Mouse (Mus musculus) limb, embryonic 10.5 days (tissue): ENCODE measurements around the gene Capn15. TPM values are rescaled to one million over a fixed set of nuclear protein-coding genes. Genes with fewer than 3 reads are reported as not detected.

Source experiments
- DNase-seq: peaks from one replicate; pipeline ENCODE4 v3.0.0-alpha.2; 2017; ENCODE audit warnings: low spot score
- H3K27ac ChIP-seq: fragments of 300-500 bp; sonication (generic); 2 replicates; pipeline ENCODE4 v1.5.1; 2016; ENCODE audit warnings: mild to moderate bottlenecking
- H3K27me3 ChIP-seq: fragments of 300-500 bp; sonication (generic); 2 replicates; pipeline ENCODE4 v1.6.1; 2016; ENCODE audit warnings: low read depth, mild to moderate bottlenecking; ENCODE audit not compliant: poor library complexity, severe bottlenecking
- H3K36me3 ChIP-seq: fragments of 300-500 bp; sonication (generic); 2 replicates; pipeline ENCODE4 v1.6.1; 2016; ENCODE audit warnings: mild to moderate bottlenecking, moderate library complexity
- H3K4me1 ChIP-seq: fragments of 300-500 bp; sonication (generic); 2 replicates; pipeline ENCODE4 v1.6.1; 2016
- H3K4me3 ChIP-seq: fragments of 300-500 bp; sonication (generic); 2 replicates; pipeline ENCODE4 v1.5.1; 2016; ENCODE audit warnings: mild to moderate bottlenecking, moderate library complexity
- H3K9me3 ChIP-seq: fragments of 300-500 bp; sonication (generic); replicated peaks from 2 replicates; pipeline ENCODE4 v1.6.1; 2016; ENCODE audit warnings: mild to moderate bottlenecking
- WGBS: fragments of 180-500 bp; shearing (Covaris S2); methylation state at CpG from one replicate; pipeline ENCODE4 v1.1.7; 2016; 5-methylcytosine and 5-hydroxymethylcytosine counted together
- polyA plus RNA-seq: library from polyadenylated mRNA; unstranded; fragments of >200 nt; fragmentation: Nextera tagmentation; extraction: Ambion mirVana; gene quantifications from 2 replicates; pipeline ENCODE4 v1.2.1, GENCODE M21; 2016

Gene Capn15
- polyA plus RNA-seq, result 38.7 and 38.9 TPM in 2 replicates

- Histone ChIP-seq H3K9me3 (no peaks in the 10 kb centered on the region), H3K27me3 (no peaks in the 10 kb centered on the region), H3K4me3 (peak within 1 kb of the TSS; percentile 94), H3K4me1 (peaks cover 25% of the 10 kb centered on the region), H3K27ac (peak within 1 kb of the TSS; percentile 94), H3K36me3 (peaks cover 41% of the 10 kb centered on the region)
- DNase-seq, result peak; percentile 93
- under 1% methylated on average over 91 of the region's 91 CpGs for WGBS
Observed at GRCm38 (mm10) chr17:25985306-25986294, at the start of gene Capn15. TSS of gene Capn15 (minus strand) at chr17:25985796.

GRCm38 (mm10) chr17:26032037-26032436, 46.4 kb upstream of the Capn15 start:
- no peak for DNase-seq
- H3K27me3 ChIP-seq, result no peaks in the 10 kb centered on the region
- no peaks in the 10 kb centered on the region for H3K4me1 ChIP-seq
- no peaks in the 10 kb centered on the region for H3K9me3 ChIP-seq
- no peak overlapping the region for H3K27ac ChIP-seq
- no peak overlapping the region for H3K4me3 ChIP-seq
- WGBS, result 83% methylated on average over 6 of the region's 6 CpGs
- peaks cover 64% of the 10 kb centered on the region for H3K36me3 ChIP-seq

- DNase-seq, result no peak
- Histone ChIP-seq H3K27me3 (no peaks in the 10 kb centered on the region), H3K4me1 (no peaks in the 10 kb centered on the region), H3K9me3 (no peaks in the 10 kb centered on the region), H3K4me3 (no peak overlapping the region), H3K27ac (no peak overlapping the region), H3K36me3 (peaks cover 63% of the 10 kb centered on the region)
- WGBS, result 95% methylated on average over 5 of the region's 5 CpGs
Observed at GRCm38 (mm10) chr17:26031583-26031982, 46.0 kb upstream of the Capn15 start.

- Histone ChIP-seq H3K4me3 (no peak overlapping the region), H3K36me3 (peaks cover 56% of the 10 kb centered on the region), H3K4me1 (no peaks in the 10 kb centered on the region), H3K27ac (no peak overlapping the region), H3K27me3 (no peaks in the 10 kb centered on the region), H3K9me3 (no peaks in the 10 kb centered on the region)
- DNase-seq, result no peak
- WGBS, result 87% methylated on average over 4 of the region's 4 CpGs
Observed at GRCm38 (mm10) chr17:26028261-26028660, 42.7 kb upstream of the Capn15 start.

DNA sequence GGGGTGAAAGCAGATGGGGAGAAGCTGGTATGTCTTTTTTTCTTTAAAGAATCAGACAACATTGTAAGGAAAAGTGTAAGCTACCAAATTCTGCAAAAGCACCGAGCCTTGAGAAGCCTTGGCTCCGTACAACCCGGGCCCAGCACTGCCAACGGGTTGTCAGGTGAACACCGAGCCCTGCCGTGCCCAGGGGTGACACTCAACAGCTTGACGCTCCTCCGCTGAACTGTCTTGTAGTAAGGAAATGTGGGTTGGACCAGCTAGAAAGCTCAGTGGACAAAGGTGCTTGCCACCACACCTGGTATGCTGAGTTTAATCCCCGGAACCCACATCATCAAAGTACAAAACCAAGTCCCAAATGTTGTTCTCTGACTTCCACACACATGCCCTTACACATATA, 39.1 kb upstream of the Capn15 start:
- WGBS, result 96% methylated on average over 9 of the region's 9 CpGs
- no peak overlapping the region for H3K4me3 ChIP-seq
- H3K9me3 ChIP-seq, result no peaks in the 10 kb centered on the region
- no peak overlapping the region for H3K27ac ChIP-seq
- no peak for DNase-seq
- no peaks in the 10 kb centered on the region for H3K27me3 ChIP-seq
- H3K36me3 ChIP-seq, result peaks cover 55% of the 10 kb centered on the region
- 0 out of 2 replicates have a peak, but pooled peaks cover 2% of the 10 kb centered on the region for H3K4me1 ChIP-seq

GRCm38 (mm10) chr17:26023966-26024365, 38.4 kb upstream of the Capn15 start:
- Histone ChIP-seq H3K4me3 (no peak overlapping the region), H3K9me3 (no peaks in the 10 kb centered on the region), H3K4me1 (0 out of 2 replicates have a peak, but pooled peaks cover 2% of the 10 kb centered on the region), H3K36me3 (peaks cover 53% of the 10 kb centered on the region), H3K27me3 (no peaks in the 10 kb centered on the region), H3K27ac (no peak overlapping the region)
- DNase-seq, result no peak
- WGBS, result 94% methylated on average over 8 of the region's 8 CpGs

GRCm38 (mm10) chr17:26023181-26023580, 37.6 kb upstream of the Capn15 start:
- no peak overlapping the region for H3K27ac ChIP-seq
- H3K36me3 ChIP-seq, result peaks cover 60% of the 10 kb centered on the region
- no peak overlapping the region for H3K4me3 ChIP-seq
- 95% methylated on average over 5 of the region's 5 CpGs for WGBS
- no peak for DNase-seq
- H3K4me1 ChIP-seq, result 0 out of 2 replicates have a peak, but pooled peaks cover 2% of the 10 kb centered on the region
- H3K9me3 ChIP-seq, result no peaks in the 10 kb centered on the region
- no peaks in the 10 kb centered on the region for H3K27me3 ChIP-seq

DNA sequence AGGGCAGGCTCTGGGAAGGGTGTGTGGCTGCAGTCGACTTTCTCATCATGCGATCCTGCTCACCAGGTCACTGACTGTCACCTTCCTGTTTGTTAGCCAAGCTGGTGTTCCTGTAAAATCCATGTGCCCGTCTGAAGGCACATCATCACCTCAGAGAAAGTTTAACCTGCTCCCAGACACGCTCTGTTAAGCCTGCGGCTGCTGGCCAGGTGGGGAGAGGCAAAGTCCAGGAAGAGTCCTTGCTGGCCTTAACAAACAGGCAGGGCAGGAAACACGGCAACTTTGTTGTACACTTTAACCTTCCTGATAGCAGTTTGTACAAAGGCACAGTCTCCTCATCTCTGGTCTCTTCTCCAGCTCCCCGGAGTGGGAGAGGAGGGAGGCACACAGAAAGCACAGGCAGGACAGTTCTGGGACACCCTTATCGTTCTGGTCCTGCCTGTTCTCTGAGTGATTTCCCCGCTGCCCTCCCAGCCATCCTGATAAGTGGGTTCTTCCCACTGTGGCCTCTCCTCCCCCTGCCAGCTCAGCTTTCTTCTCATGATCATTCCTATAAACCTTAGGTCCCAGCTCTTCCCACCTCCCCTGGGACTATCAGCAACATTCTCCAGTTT, 36.2 kb upstream of the Capn15 start:
- no peaks in the 10 kb centered on the region for H3K9me3 ChIP-seq
- no peak for DNase-seq
- WGBS, result 74% methylated on average over 9 of the region's 9 CpGs
- H3K36me3 ChIP-seq, result peaks cover 56% of the 10 kb centered on the region
- no peak overlapping the region for H3K4me3 ChIP-seq
- no peak overlapping the region for H3K27ac ChIP-seq
- H3K27me3 ChIP-seq, result no peaks in the 10 kb centered on the region
- H3K4me1 ChIP-seq, result 0 out of 2 replicates have a peak, but pooled peaks cover 2% of the 10 kb centered on the region

DNA sequence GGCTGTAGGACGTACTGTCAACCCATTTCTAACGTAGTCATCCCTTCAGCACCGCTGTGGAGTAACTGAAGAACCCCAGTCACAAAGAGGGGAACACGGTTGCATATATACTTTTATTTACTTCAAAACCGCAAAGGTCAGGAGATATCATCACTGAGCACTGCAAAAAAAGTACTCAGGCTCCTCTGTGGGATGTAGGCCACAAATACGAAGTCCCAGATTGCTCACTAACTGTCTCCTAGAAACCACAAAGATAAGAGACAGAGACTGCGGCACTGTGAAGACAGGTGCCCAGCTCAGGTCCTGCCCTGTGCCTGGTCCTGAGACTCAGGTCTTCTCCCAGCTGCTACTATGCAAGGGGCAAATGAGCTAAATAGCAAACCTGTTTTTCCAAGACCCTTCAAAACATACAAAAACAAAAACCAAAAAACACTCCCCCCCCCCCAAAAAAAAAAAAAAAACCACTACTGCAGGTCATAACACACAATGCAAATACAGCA, 35.3 kb upstream of the Capn15 start:
- Histone ChIP-seq H3K27me3 (no peaks in the 10 kb centered on the region), H3K4me3 (no peak overlapping the region), H3K4me1 (0 out of 2 replicates have a peak, but pooled peaks cover 2% of the 10 kb centered on the region), H3K36me3 (peaks cover 54% of the 10 kb centered on the region), H3K9me3 (no peaks in the 10 kb centered on the region), H3K27ac (no peak overlapping the region)
- 94% methylated on average over 7 of the region's 7 CpGs for WGBS
- DNase-seq, result no peak

DNA sequence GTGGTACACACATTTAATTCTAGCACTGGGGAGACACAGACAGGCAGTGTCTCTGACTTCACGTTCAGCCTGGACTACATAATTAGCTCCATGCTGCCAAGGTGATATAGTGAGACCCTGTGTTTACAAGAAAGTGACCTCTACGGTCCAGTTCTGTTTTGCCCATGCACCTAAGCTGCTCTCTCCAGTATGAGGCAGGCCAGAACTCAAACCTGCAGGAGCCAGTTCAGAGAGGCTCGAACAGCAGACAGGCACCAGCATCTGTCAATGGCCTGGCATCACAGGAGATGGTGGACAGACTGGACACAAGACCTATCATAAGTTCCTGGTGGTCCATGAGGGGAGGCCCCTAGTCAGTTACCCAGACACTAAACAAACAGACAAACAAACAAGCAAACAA, 32.8 kb upstream of the Capn15 start:
- H3K4me3 ChIP-seq, result no peak overlapping the region
- no peaks in the 10 kb centered on the region for H3K9me3 ChIP-seq
- H3K4me1 ChIP-seq, result 0 out of 2 replicates have a peak, but pooled peaks cover 2% of the 10 kb centered on the region
- 68% methylated on average over 3 of the region's 3 CpGs for WGBS
- no peak overlapping the region for H3K27ac ChIP-seq
- DNase-seq, result no peak
- H3K36me3 ChIP-seq, result peaks cover 60% of the 10 kb centered on the region
- no peaks in the 10 kb centered on the region for H3K27me3 ChIP-seq

- Histone ChIP-seq H3K27ac (no peak overlapping the region), H3K36me3 (peaks cover 58% of the 10 kb centered on the region), H3K4me3 (no peak overlapping the region), H3K4me1 (0 out of 2 replicates have a peak, but pooled peaks cover 2% of the 10 kb centered on the region), H3K9me3 (no peaks in the 10 kb centered on the region), H3K27me3 (no peaks in the 10 kb centered on the region)
- no peak for DNase-seq
- WGBS, result 89% methylated on average over 5 of the region's 5 CpGs
Observed at GRCm38 (mm10) chr17:26017949-26018348, 32.4 kb upstream of the Capn15 start.

DNA sequence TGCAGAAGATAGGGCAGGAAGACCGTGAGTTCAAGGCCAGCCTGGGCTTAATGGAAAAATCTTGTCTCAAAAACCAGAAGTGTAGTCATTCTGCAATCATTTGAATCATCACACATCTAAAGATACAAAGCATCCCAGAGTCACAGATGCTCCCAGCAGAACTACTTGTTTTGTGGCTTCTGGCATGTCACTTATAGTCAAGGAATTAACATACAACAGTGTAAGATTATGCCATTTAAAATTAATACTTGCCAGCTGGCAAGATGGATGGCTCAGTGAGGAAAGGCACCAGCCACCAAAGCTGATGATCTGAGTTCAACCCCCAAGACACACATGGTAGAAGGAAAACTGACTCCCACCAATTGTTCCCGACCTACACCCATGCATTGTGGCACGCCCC, 31.4 kb upstream of the Capn15 start:
- no peak for DNase-seq
- Histone ChIP-seq H3K4me3 (no peak overlapping the region), H3K27me3 (no peaks in the 10 kb centered on the region), H3K36me3 (peaks cover 58% of the 10 kb centered on the region), H3K4me1 (peaks cover 4% of the 10 kb centered on the region), H3K27ac (no peak overlapping the region), H3K9me3 (no peaks in the 10 kb centered on the region)
- 91% methylated on average over 3 of the region's 3 CpGs for WGBS

DNA sequence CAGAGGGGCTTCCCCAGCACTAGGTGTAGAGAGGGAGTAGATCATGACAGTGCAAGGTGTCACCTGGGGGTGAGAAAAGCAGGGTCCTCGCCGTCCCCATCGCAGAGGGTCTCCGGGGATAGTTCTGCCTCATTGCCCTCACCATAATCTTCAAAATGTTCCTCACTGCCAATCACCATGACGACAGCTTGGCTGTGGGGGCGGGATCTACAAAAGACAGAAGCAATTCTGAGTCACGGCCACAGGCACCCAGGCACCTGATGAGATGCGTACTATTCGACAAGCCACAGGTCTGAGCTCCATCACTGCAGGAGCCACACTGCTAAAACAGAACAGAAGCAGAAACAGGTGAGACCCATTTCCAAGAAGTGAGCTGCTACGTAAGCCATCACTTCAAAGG, 28.1 kb upstream of the Capn15 start:
- Histone ChIP-seq H3K27ac (no peak overlapping the region), H3K4me3 (no peak overlapping the region), H3K9me3 (no peaks in the 10 kb centered on the region), H3K4me1 (peaks cover 6% of the 10 kb centered on the region), H3K36me3 (peaks cover 66% of the 10 kb centered on the region), H3K27me3 (no peaks in the 10 kb centered on the region)
- 92% methylated on average over 10 of the region's 10 CpGs for WGBS
- no peak for DNase-seq
